Mouse (Mus musculus): Measurements from ENCODE around the gene Ppp1ca. TPM values are rescaled to one million over a fixed set of nuclear protein-coding genes. Genes with fewer than 3 reads are reported as not detected.

Ppp1ca gene
- 373 and 384 TPM in 2 replicates for polyA plus RNA-seq (2012; rRNA removed)

- Histone ChIP-seq H3K4me3 (replicated peaks; ENCODE audit: extremely low read depth, low read depth, low read length) (peak within 1 kb of the TSS; percentile 93), H3K4me1 (ENCODE audit: control insufficient read depth, insufficient read depth, low read length) (peaks cover 10% of the 10 kb centered on the region)
- peak; percentile 92 for DNase-seq
- peak; percentile 86; the same call in 1 of the 2 replicates for TF ChIP-seq POLR2A (IDR thresholded peaks at IDR 0.05; ENCODE audit: borderline replicate concordance, extremely low read depth, low read depth, low read length)
- TF ChIP-seq CTCF (IDR thresholded peaks at IDR 0.05; ENCODE audit: insufficient read depth, low read length) = peak; percentile 34; the same call in 1 of the 2 replicates
- WGBS = 2% methylated on average over 45 of the region's 47 CpGs
Observed at GRCm38 (mm10) chr19:4191528-4192250, at the start of gene Ppp1ca. Gene Ppp1ca, plus strand, starts transcription at chr19:4192065.

GRCm38 (mm10) chr19:4142416-4143173 lies 49.3 kb upstream of the Ppp1ca start:
- no peak for DNase-seq
- no peak overlapping the region for H3K4me3 ChIP-seq (replicated peaks; ENCODE audit: extremely low read depth, low read depth, low read length)
- no peaks in the 10 kb centered on the region; the same call in 1 of the 2 replicates for H3K4me1 ChIP-seq (ENCODE audit: control insufficient read depth, insufficient read depth, low read length)
- WGBS = 73% methylated on average over 18 of the region's 18 CpGs
- no peak for TF ChIP-seq POLR2A (IDR thresholded peaks at IDR 0.05; ENCODE audit: borderline replicate concordance, extremely low read depth, low read depth, low read length)
- no peak for TF ChIP-seq CTCF (IDR thresholded peaks at IDR 0.05; ENCODE audit: insufficient read depth, low read length)

- 73% methylated on average over 7 of the region's 7 CpGs for WGBS
- TF ChIP-seq CTCF (IDR thresholded peaks at IDR 0.05; ENCODE audit: insufficient read depth, low read length) (no peak), POLR2A (IDR thresholded peaks at IDR 0.05; ENCODE audit: borderline replicate concordance, extremely low read depth, low read depth, low read length) (no peak)
- no peak within 1 kb of the TSS for H3K4me3 ChIP-seq (replicated peaks; ENCODE audit: extremely low read depth, low read depth, low read length)
- H3K4me1 ChIP-seq (ENCODE audit: control insufficient read depth, insufficient read depth, low read length) = peaks cover 2% of the 10 kb centered on the region; the same call in 1 of the 2 replicates
- DNase-seq = no peak
Observed at GRCm38 (mm10) chr19:4143759-4144268, 48.1 kb upstream of the Ppp1ca start, which contains the start of gene Cabp4. Gene Cabp4, minus strand, starts transcription at chr19:4144033.

- TF ChIP-seq POLR2A (IDR thresholded peaks at IDR 0.05; ENCODE audit: borderline replicate concordance, extremely low read depth, low read depth, low read length) (no peak), CTCF (IDR thresholded peaks at IDR 0.05; ENCODE audit: insufficient read depth, low read length) (no peak)
- peaks cover 9% of the 10 kb centered on the region for H3K4me1 ChIP-seq (ENCODE audit: control insufficient read depth, insufficient read depth, low read length)
- DNase-seq = no peak
- WGBS = 60% methylated on average over 16 of the region's 16 CpGs
- H3K4me3 ChIP-seq (replicated peaks; ENCODE audit: extremely low read depth, low read depth, low read length) = no peak overlapping the region
Observed at GRCm38 (mm10) chr19:4144550-4145498, 47.0 kb upstream of the Ppp1ca start.

- TF ChIP-seq POLR2A (IDR thresholded peaks at IDR 0.05; ENCODE audit: borderline replicate concordance, extremely low read depth, low read depth, low read length) = no peak
- Histone ChIP-seq H3K4me3 (replicated peaks; ENCODE audit: extremely low read depth, low read depth, low read length) (no peak overlapping the region), H3K4me1 (ENCODE audit: control insufficient read depth, insufficient read depth, low read length) (peaks cover 10% of the 10 kb centered on the region)
- 91% methylated on average over 5 of the region's 5 CpGs for WGBS
- DNase-seq = no peak
Observed at GRCm38 (mm10) chr19:4145936-4146335, 45.9 kb upstream of the Ppp1ca start.

GRCm38 (mm10) chr19:4146366-4147021 lies 45.4 kb upstream of the Ppp1ca start:
- DNase-seq = no peak
- TF ChIP-seq CTCF (IDR thresholded peaks at IDR 0.05; ENCODE audit: insufficient read depth, low read length) = no peak
- no peak for TF ChIP-seq POLR2A (IDR thresholded peaks at IDR 0.05; ENCODE audit: borderline replicate concordance, extremely low read depth, low read depth, low read length)
- Histone ChIP-seq H3K4me3 (replicated peaks; ENCODE audit: extremely low read depth, low read depth, low read length) (no peak overlapping the region), H3K4me1 (ENCODE audit: control insufficient read depth, insufficient read depth, low read length) (peaks cover 10% of the 10 kb centered on the region)
- 69% methylated on average over 12 of the region's 12 CpGs for WGBS

GRCm38 (mm10) chr19:4147022-4147405 lies 44.9 kb upstream of the Ppp1ca start:
- WGBS = 48% methylated on average over 3 of the region's 3 CpGs
- peaks cover 10% of the 10 kb centered on the region for H3K4me1 ChIP-seq (ENCODE audit: control insufficient read depth, insufficient read depth, low read length)
- DNase-seq = no peak
- TF ChIP-seq POLR2A (IDR thresholded peaks at IDR 0.05; ENCODE audit: borderline replicate concordance, extremely low read depth, low read depth, low read length) (no peak), CTCF (IDR thresholded peaks at IDR 0.05; ENCODE audit: insufficient read depth, low read length) (no peak)
- no peak overlapping the region for H3K4me3 ChIP-seq (replicated peaks; ENCODE audit: extremely low read depth, low read depth, low read length)

GRCm38 (mm10) chr19:4147782-4148490 lies 43.9 kb upstream of the Ppp1ca start:
- 41% methylated on average over 9 of the region's 9 CpGs for WGBS
- TF ChIP-seq CTCF (IDR thresholded peaks at IDR 0.05; ENCODE audit: insufficient read depth, low read length) = no peak
- no peak for TF ChIP-seq POLR2A (IDR thresholded peaks at IDR 0.05; ENCODE audit: borderline replicate concordance, extremely low read depth, low read depth, low read length)

More at GRCm38 (mm10) chr19:4147782-4148490, 43.9 kb upstream of the Ppp1ca start:
- no peak for DNase-seq
- no peak overlapping the region for H3K4me3 ChIP-seq (replicated peaks; ENCODE audit: extremely low read depth, low read depth, low read length)
- H3K4me1 ChIP-seq (ENCODE audit: control insufficient read depth, insufficient read depth, low read length) = peaks cover 10% of the 10 kb centered on the region
